Mouse (Mus musculus): Measurements from ENCODE around the gene S1pr3.

The S1pr3 gene

GRCm38 (mm10) chr13:51437105-51438085 lies 29.0 kb downstream of the S1pr3 start:
- H3K36me3 ChIP-seq (ENCODE audit: insufficient read depth, low read length): no peaks in the 10 kb centered on the region
- H3K27me3 ChIP-seq (ENCODE audit: insufficient read depth, low read length): peaks cover 4% of the 10 kb centered on the region; the same call in 1 of the 2 replicates
- peaks cover 19% of the 10 kb centered on the region for H3K4me1 ChIP-seq (replicated peaks; ENCODE audit: low read depth, low read length)
- TF ChIP-seq CTCF (conservative IDR thresholded peaks at IDR 0.05; ENCODE audit: low read length) (no peak), NANOG (IDR thresholded peaks at IDR 0.05; ENCODE audit: borderline replicate concordance, low read length) (no peak), POU5F1 (IDR thresholded peaks at IDR 0.05; ENCODE audit: borderline replicate concordance, low read length) (no peak)
- H3K4me3 ChIP-seq (replicated peaks; ENCODE audit: low read length): no peak overlapping the region
- no peaks in the 10 kb centered on the region for H3K9me3 ChIP-seq (ENCODE audit: low read length)

- H3K36me3 ChIP-seq (ENCODE audit: insufficient read depth, low read length): no peaks in the 10 kb centered on the region
- TF ChIP-seq POU5F1 (IDR thresholded peaks at IDR 0.05; ENCODE audit: borderline replicate concordance, low read length) (no peak), CTCF (conservative IDR thresholded peaks at IDR 0.05; ENCODE audit: low read length) (no peak), NANOG (IDR thresholded peaks at IDR 0.05; ENCODE audit: borderline replicate concordance, low read length) (no peak)
- H3K4me3 ChIP-seq (replicated peaks; ENCODE audit: low read length): no peak overlapping the region
- 0 out of 2 replicates have a peak, but pooled peaks cover 3% of the 10 kb centered on the region for H3K27me3 ChIP-seq (ENCODE audit: insufficient read depth, low read length)
- no peaks in the 10 kb centered on the region for H3K9me3 ChIP-seq (ENCODE audit: low read length)
- peaks cover 6% of the 10 kb centered on the region; the same call in 1 of the 2 replicates for H3K4me1 ChIP-seq (replicated peaks; ENCODE audit: low read depth, low read length)
Observed at GRCm38 (mm10) chr13:51442922-51443321, 34.5 kb downstream of the S1pr3 start.

DNA sequence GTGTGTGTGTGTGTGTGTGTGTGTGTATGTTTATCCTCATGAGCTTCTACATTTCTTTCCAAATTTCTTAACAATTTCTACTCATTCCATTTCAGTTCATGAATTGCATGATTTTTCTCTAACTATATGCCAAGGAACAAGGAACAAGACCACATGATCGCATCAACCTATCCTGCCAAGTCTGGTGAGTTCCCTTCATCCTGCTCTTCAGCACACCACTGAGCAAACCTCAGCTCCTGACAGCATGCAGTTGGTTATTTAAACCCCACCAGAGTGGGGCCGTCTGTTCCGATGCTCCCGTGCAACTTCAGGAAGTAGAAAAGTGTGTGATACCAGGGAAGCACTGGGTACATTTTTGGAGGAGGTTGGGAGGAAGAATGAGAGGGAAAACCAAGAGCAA lies 38.1 kb downstream of the S1pr3 start:
- Histone ChIP-seq H3K9me3 (ENCODE audit: low read length) (peaks cover 4% of the 10 kb centered on the region; the same call in 1 of the 2 replicates), H3K27me3 (ENCODE audit: insufficient read depth, low read length) (0 out of 2 replicates have a peak, but pooled peaks cover 10% of the 10 kb centered on the region), H3K4me1 (replicated peaks; ENCODE audit: low read depth, low read length) (0 out of 2 replicates have a peak, but pooled peaks cover 1% of the 10 kb centered on the region), H3K36me3 (ENCODE audit: insufficient read depth, low read length) (no peaks in the 10 kb centered on the region), H3K4me3 (replicated peaks; ENCODE audit: low read length) (no peak overlapping the region)
- TF ChIP-seq NANOG (IDR thresholded peaks at IDR 0.05; ENCODE audit: borderline replicate concordance, low read length): no peak

DNA sequence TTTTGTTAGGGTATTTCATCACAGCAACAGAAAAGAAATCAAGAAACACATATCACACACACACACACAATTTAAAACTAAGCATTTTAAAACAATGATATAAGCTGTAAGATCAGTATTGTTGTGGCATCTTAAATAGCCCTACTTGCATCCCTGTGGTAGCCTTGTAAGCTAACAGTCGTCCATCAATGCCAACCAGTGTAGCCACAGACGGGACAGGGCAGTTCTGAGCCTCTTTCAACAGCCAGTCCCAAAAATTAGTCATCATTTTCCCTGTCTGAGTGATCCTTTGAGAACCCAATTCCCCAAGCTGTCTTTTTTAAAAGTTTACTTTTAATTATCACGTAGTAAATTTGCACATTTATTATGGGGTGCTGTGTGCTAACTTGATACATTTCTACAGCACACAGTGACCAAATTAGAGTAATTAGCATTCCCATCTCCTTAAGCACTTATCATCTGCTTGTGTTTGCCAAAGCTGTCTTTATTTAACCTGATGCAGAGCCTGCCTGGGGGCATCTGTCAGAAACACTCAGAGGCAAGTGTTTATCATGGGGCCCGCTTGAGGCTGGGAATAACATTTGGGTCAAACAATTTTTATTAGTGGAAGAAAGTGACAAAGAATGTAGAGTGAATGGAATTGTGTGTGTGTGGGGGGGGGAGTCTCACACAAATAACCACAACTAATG lies 47.9 kb downstream of the S1pr3 start:
- H3K9me3 ChIP-seq (ENCODE audit: low read length): peaks cover 14% of the 10 kb centered on the region
- H3K36me3 ChIP-seq (ENCODE audit: insufficient read depth, low read length): no peaks in the 10 kb centered on the region
- H3K4me1 ChIP-seq (replicated peaks; ENCODE audit: low read depth, low read length): no peaks in the 10 kb centered on the region
- TF ChIP-seq POU5F1 (IDR thresholded peaks at IDR 0.05; ENCODE audit: borderline replicate concordance, low read length) (no peak), CTCF (conservative IDR thresholded peaks at IDR 0.05; ENCODE audit: low read length) (no peak), NANOG (IDR thresholded peaks at IDR 0.05; ENCODE audit: borderline replicate concordance, low read length) (no peak)
- H3K4me3 ChIP-seq (replicated peaks; ENCODE audit: low read length): no peak overlapping the region
- H3K27me3 ChIP-seq (ENCODE audit: insufficient read depth, low read length): 0 out of 2 replicates have a peak, but pooled peaks cover under 1% of the 10 kb centered on the region

DNA sequence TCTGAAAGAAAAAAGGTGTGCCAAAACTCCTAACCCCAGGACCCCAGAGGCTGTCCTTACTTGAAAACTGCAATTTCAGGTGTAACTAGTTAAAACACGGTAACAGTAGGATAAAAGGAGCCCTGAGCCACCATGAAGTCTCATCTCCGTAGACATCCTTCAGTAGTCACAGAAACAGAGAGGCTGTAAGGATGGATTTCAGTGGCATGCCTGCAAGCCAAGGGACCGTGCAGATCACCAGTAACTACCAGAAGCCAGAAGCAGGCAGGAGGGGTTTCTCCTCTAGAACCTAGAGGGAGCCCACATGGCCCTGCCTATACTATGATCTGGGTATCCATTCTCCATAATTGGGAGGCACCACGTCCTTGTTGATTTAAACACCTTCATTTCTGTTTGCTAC lies 55.9 kb downstream of the S1pr3 start:
- TF ChIP-seq CTCF (conservative IDR thresholded peaks at IDR 0.05; ENCODE audit: low read length) (no peak), NANOG (IDR thresholded peaks at IDR 0.05; ENCODE audit: borderline replicate concordance, low read length) (no peak), POU5F1 (IDR thresholded peaks at IDR 0.05; ENCODE audit: borderline replicate concordance, low read length) (no peak)
- Histone ChIP-seq H3K36me3 (ENCODE audit: insufficient read depth, low read length) (no peaks in the 10 kb centered on the region), H3K4me3 (replicated peaks; ENCODE audit: low read length) (no peak overlapping the region), H3K27me3 (ENCODE audit: insufficient read depth, low read length) (no peaks in the 10 kb centered on the region), H3K9me3 (ENCODE audit: low read length) (peaks cover 14% of the 10 kb centered on the region), H3K4me1 (replicated peaks; ENCODE audit: low read depth, low read length) (0 out of 2 replicates have a peak, but pooled peaks cover 3% of the 10 kb centered on the region)

GRCm38 (mm10) chr13:51466117-51466841 lies 57.8 kb downstream of the S1pr3 start:
- H3K36me3 ChIP-seq (ENCODE audit: insufficient read depth, low read length): no peaks in the 10 kb centered on the region
- no peak for TF ChIP-seq POU5F1 (IDR thresholded peaks at IDR 0.05; ENCODE audit: borderline replicate concordance, low read length)
- TF ChIP-seq CTCF (conservative IDR thresholded peaks at IDR 0.05; ENCODE audit: low read length): no peak
- no peak for TF ChIP-seq NANOG (IDR thresholded peaks at IDR 0.05; ENCODE audit: borderline replicate concordance, low read length)
- H3K4me1 ChIP-seq (replicated peaks; ENCODE audit: low read depth, low read length): 0 out of 2 replicates have a peak, but pooled peaks cover 3% of the 10 kb centered on the region
- H3K9me3 ChIP-seq (ENCODE audit: low read length): peaks cover under 1% of the 10 kb centered on the region
- H3K27me3 ChIP-seq (ENCODE audit: insufficient read depth, low read length): no peaks in the 10 kb centered on the region
- no peak overlapping the region for H3K4me3 ChIP-seq (replicated peaks; ENCODE audit: low read length)

DNA sequence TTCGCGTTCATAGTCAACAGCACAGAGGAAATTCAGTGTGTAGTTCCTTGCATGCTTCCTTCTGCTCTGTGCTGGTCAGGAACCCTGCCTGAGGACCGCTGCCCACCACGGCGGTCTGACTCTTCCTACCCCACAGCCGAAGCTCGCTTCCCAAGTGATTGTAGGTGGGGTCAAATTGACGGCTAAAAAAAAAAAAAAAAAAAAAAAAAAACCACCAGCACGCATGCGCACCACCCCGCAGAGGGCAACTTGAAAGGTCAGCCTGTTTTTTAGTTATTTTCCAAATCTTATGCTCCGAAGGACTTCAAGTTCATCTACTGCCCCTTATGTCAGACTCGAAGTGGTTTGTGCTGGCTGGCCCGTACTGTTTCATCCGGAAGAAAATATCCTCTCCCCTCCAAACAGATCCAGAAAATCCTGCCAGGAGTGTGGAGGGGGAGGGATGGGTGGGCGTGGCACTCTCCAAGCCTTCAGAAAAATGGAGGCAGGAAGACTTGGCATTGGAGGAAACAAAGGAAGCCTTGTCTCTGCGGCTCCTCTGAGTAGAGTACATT lies 60.3 kb downstream of the S1pr3 start:
- no peaks in the 10 kb centered on the region for H3K9me3 ChIP-seq (ENCODE audit: low read length)
- H3K36me3 ChIP-seq (ENCODE audit: insufficient read depth, low read length): no peaks in the 10 kb centered on the region
- no peak for TF ChIP-seq CTCF (conservative IDR thresholded peaks at IDR 0.05; ENCODE audit: low read length)
- TF ChIP-seq POU5F1 (IDR thresholded peaks at IDR 0.05; ENCODE audit: borderline replicate concordance, low read length): no peak
- no peak for TF ChIP-seq NANOG (IDR thresholded peaks at IDR 0.05; ENCODE audit: borderline replicate concordance, low read length)
- no peaks in the 10 kb centered on the region for H3K27me3 ChIP-seq (ENCODE audit: insufficient read depth, low read length)
- no peak overlapping the region for H3K4me3 ChIP-seq (replicated peaks; ENCODE audit: low read length)
- H3K4me1 ChIP-seq (replicated peaks; ENCODE audit: low read depth, low read length): 0 out of 2 replicates have a peak, but pooled peaks cover 3% of the 10 kb centered on the region
